In the genomic region with DNA sequence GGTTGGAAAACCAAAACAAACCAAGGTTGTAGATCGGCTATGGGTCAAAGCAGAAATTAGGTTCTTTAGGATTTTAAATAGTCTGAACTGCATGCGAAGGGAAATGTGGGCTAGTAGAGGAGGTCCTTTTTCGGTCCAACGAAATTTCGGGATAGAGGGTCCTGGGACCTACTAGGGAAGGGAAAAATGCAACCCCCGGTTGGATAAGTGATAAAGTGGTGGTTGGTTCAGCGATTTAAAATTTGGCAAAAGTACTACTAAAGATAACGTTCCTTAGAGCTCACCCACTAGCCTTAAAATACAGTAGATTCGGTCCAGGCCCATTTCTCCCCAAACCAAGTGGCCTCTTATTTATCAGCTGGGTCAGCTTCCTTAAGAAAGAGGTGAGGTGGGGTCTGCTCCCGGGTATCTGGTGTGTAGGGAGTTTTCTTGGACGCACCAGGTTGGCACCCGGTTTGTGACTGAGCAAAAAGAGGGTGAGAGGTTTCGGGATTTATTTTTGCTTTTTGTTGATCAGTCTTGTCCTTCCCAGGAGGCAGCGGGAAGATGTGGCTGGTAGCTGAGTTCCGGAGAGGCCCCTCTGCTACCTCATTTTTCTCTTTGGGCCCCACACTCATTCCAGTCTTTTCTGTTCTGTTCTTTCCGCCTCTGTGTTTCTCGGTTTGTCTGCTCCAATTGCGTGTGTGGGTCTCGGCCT, we compare ENCODE assay signal across 9 mouse cellular contexts. TPM values are rescaled to one million over a fixed set of nuclear protein-coding genes. Genes with fewer than 3 reads are reported as not detected.
DNase-seq lines count a peak whose midpoint lies in the region; ATAC-seq and TF ChIP-seq lines count a peak whose summit lies in the region.
"Had no signal": no experiment of that assay in that cellular context is flagged by ENCODE, and none has a peak within 500 bp of the region (broad histone marks: within the 10 kb centered on the region; RNA-seq: fewer than 3 reads in every experiment).

No protein-coding gene starts in this region.

- H3K9ac ChIP-seq in lung, embryonic 14.5 days, result no peak overlapping the region
- H3K9ac ChIP-seq in hindbrain, embryonic 16.5 days (ENCODE audit: low read depth, low read length), result peak overlapping the region; percentile 13; the same call in 1 of the 2 replicates
- no peak overlapping the region for H3K9ac ChIP-seq in neural tube, embryonic 12.5 days

- peak; percentile 24 for DNase-seq in embryo, embryonic 10 days (ENCODE audit: low spot score)
- no peak for DNase-seq in embryo, embryonic 9.5 days (ENCODE audit: extremely low spot score)
- peak; percentile 55 for DNase-seq in lung, embryonic 14.5 days
- no peak for DNase-seq in lung, postnatal 14 days
- no peak for DNase-seq in adrenal gland, postnatal 14 days
- DNase-seq in left cerebral cortex, adult 18-20 months (ENCODE audit: low spot score in 2 of 2), result no peak

- H3K4me1 ChIP-seq in lung, embryonic 14.5 days (ENCODE audit: insufficient read depth), result no peaks in the 10 kb centered on the region
- H3K4me1 ChIP-seq in hindbrain, embryonic 16.5 days (ENCODE audit: control insufficient read depth, insufficient read depth, low read depth, low read length), result peaks cover 11% of the 10 kb centered on the region
- H3K4me1 ChIP-seq in neural tube, embryonic 12.5 days, result peaks cover 24% of the 10 kb centered on the region

- H3K4me3 ChIP-seq in lung, embryonic 14.5 days (ENCODE audit: low read depth, low read length), result 0 out of 2 replicates have a peak overlapping the region, but pooled peaks have one; percentile 8
- H3K4me3 ChIP-seq in hindbrain, embryonic 16.5 days (ENCODE audit: low read length), result peak overlapping the region; percentile 30
- H3K4me3 ChIP-seq in neural tube, embryonic 12.5 days, result 0 out of 2 replicates have a peak overlapping the region, but pooled peaks have one; percentile 24

- H3K9me3 ChIP-seq in lung, embryonic 14.5 days (ENCODE audit: low read depth, low read length), result no peaks in the 10 kb centered on the region
- no peaks in the 10 kb centered on the region for H3K9me3 ChIP-seq in hindbrain, embryonic 16.5 days (ENCODE audit: control insufficient read depth, low read length)
- H3K9me3 ChIP-seq in neural tube, embryonic 12.5 days, result no peaks in the 10 kb centered on the region

- no peak for TF ChIP-seq CTCF in lung, embryonic 14.5 days (IDR thresholded peaks at IDR 0.05; ENCODE audit: low read depth)

- WGBS in lung, embryonic 14.5 days, result 2% methylated on average over 19 of the region's 19 CpGs
- 2% methylated on average over 19 of the region's 19 CpGs for WGBS in hindbrain, embryonic 16.5 days
- WGBS in neural tube, embryonic 12.5 days, result 1% methylated on average over 19 of the region's 19 CpGs

- no peak for ATAC-seq in lung, embryonic 14.5 days (ENCODE audit: insufficient read depth)
- no peak for ATAC-seq in hindbrain, embryonic 16.5 days
- no peak for ATAC-seq in neural tube, embryonic 12.5 days (ENCODE audit: low FRiP score, low read depth)

- H3K36me3 ChIP-seq in lung, embryonic 14.5 days (ENCODE audit: insufficient read depth), result no peaks in the 10 kb centered on the region
- H3K36me3 ChIP-seq in hindbrain, embryonic 16.5 days (ENCODE audit: control insufficient read depth, insufficient read depth, low read length), result no peaks in the 10 kb centered on the region
- H3K36me3 ChIP-seq in neural tube, embryonic 12.5 days, result no peaks in the 10 kb centered on the region

- H3K27ac ChIP-seq in lung, embryonic 14.5 days (ENCODE audit: low read depth), result no peak overlapping the region
- H3K27ac ChIP-seq in hindbrain, embryonic 16.5 days (ENCODE audit: low read depth, low read length), result no peak overlapping the region
- H3K27ac ChIP-seq in neural tube, embryonic 12.5 days, result no peak overlapping the region

- H3K4me2 ChIP-seq in lung, embryonic 14.5 days, result no peak overlapping the region
- peak overlapping the region; percentile 43 for H3K4me2 ChIP-seq in hindbrain, embryonic 16.5 days (ENCODE audit: low read length)
- H3K4me2 ChIP-seq in neural tube, embryonic 12.5 days (replicated peaks), result peak overlapping the region; percentile 50; the same call in 1 of the 2 replicates

- H3K27me3 ChIP-seq in lung, embryonic 14.5 days (ENCODE audit: insufficient read depth, low read length), result peaks cover 100% of the 10 kb centered on the region
- peaks cover 69% of the 10 kb centered on the region for H3K27me3 ChIP-seq in hindbrain, embryonic 16.5 days (replicated peaks; ENCODE audit: control insufficient read depth, insufficient read depth, low read length)
- peaks cover 98% of the 10 kb centered on the region for H3K27me3 ChIP-seq in neural tube, embryonic 12.5 days (replicated peaks)

RNA-seq across cellular contexts. Expression of a gene that starts 16.8 kb away (rescaled TPM):
- polyA plus RNA-seq in lung, embryonic 14.5 days (2014; fragmentation: Nextera tagmentation; extraction: Ambion mirVana), result 0.20 and 0.39 TPM in 2 replicates
- polyA plus RNA-seq in hindbrain, embryonic 16.5 days (2015; fragmentation: Nextera tagmentation; extraction: Ambion mirVana), result 6.8 and 9.2 TPM in 2 replicates
- polyA plus RNA-seq in neural tube, embryonic 12.5 days (2016; fragmentation: Nextera tagmentation; extraction: Ambion mirVana), result 6.9 and 7.5 TPM in 2 replicates
- total RNA-seq in adrenal gland, postnatal 14 days (2021), result 0.41 and 1.0 TPM in 2 replicates
- 10 to 100 TPM; 82.2 to 89.2 TPM for total RNA-seq in left cerebral cortex, adult 18-20 months (2021)
- total RNA-seq: megakaryocyte progenitor cell, adult 5-6 weeks had no signal

Comparison
In these comparisons a context has a peak if more than half of its experiments do, and no peak if none do; other contexts are left out.
1. DNase-seq: peak in embryo, embryonic 10 days (single experiment) and lung, embryonic 14.5 days (single experiment); none in embryo, embryonic 9.5 days (single experiment), lung, postnatal 14 days (single experiment), adrenal gland, postnatal 14 days (single experiment) and left cerebral cortex, adult 18-20 months (0 of 2).
2. Peak in every context shown above with its lines, with median percentiles within 50 percentile points of each other: H3K4me3 ChIP-seq.